ENCODE assay signal across 7 mouse cellular contexts in the genomic region with DNA sequence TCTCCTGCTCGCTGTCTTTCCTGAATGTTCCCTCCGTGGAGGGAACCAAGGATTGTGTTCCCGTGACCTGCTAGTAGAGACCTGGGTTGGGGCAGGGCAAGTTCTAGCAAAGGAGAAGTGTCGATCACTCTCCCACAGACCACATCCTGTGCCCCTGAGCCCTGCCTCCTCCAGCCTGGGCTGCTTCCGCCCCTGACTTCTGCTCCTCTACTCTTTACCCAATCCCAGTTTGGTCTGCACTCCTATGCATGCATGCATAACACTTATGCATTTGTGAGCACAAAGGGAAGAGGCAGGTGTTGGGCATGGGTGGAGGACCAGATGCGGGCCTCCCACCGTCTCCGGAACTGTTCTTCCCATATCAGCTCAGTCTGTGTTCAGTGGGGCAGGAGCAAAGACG. TPM values are rescaled to one million over a fixed set of nuclear protein-coding genes. Genes with fewer than 3 reads are reported as not detected.
DNase-seq lines count a peak whose midpoint lies in the region; ATAC-seq lines count a peak whose summit lies in the region.

No protein-coding gene starts in this region.

- H3K27ac ChIP-seq in limb, embryonic 15.5 days = peak overlapping the region; percentile 91
- H3K27ac ChIP-seq in midbrain, embryonic 15.5 days = 0 out of 2 replicates have a peak overlapping the region, but pooled peaks have one; percentile 20

- WGBS in limb, embryonic 15.5 days = 61% methylated on average over 9 of the region's 9 CpGs
- 72% methylated on average over 9 of the region's 9 CpGs for WGBS in midbrain, embryonic 15.5 days

- H3K4me3 ChIP-seq in limb, embryonic 15.5 days = no peak overlapping the region; the same call in 1 of the 2 replicates
- no peak overlapping the region for H3K4me3 ChIP-seq in midbrain, embryonic 15.5 days

- peak; percentile 61 for ATAC-seq in common myeloid progenitor, adult 5-6 weeks (replicated peaks; ENCODE audit: low read depth, poor library complexity, severe bottlenecking)
- ATAC-seq in limb, embryonic 15.5 days (ENCODE audit: insufficient number of reproducible peaks, low FRiP score, low TSS enrichment, low read depth) = no peak
- ATAC-seq in midbrain, embryonic 15.5 days (replicated peaks) = no peak

- H3K27me3 ChIP-seq in limb, embryonic 15.5 days = no peaks in the 10 kb centered on the region
- no peaks in the 10 kb centered on the region for H3K27me3 ChIP-seq in midbrain, embryonic 15.5 days (replicated peaks)

- H3K9ac ChIP-seq in limb, embryonic 15.5 days = no peak overlapping the region
- H3K9ac ChIP-seq in midbrain, embryonic 15.5 days = peak overlapping the region; percentile 90; the same call in 1 of the 2 replicates

- DNase-seq in ES-CJ7 (ENCODE audit: low read depth, low spot score) = peak; percentile 96
- DNase-seq in heart, postnatal 4 days = peak; percentile 41
- peak; percentile 93 for DNase-seq in thymus, postnatal 0 days (ENCODE audit: low spot score)
- DNase-seq in urinary bladder, postnatal 14 days (ENCODE audit: low spot score) = no peak

- peaks cover 44% of the 10 kb centered on the region for H3K4me1 ChIP-seq in limb, embryonic 15.5 days
- H3K4me1 ChIP-seq in midbrain, embryonic 15.5 days = peaks cover 43% of the 10 kb centered on the region

- no peaks in the 10 kb centered on the region for H3K9me3 ChIP-seq in limb, embryonic 15.5 days
- no peaks in the 10 kb centered on the region for H3K9me3 ChIP-seq in midbrain, embryonic 15.5 days

- H3K4me2 ChIP-seq in limb, embryonic 15.5 days = peak overlapping the region; percentile 88; the same call in 1 of the 2 replicates
- H3K4me2 ChIP-seq in midbrain, embryonic 15.5 days = peak overlapping the region; percentile 94

- H3K36me3 ChIP-seq in limb, embryonic 15.5 days = peaks cover 21% of the 10 kb centered on the region
- peaks cover 15% of the 10 kb centered on the region; the same call in 1 of the 2 replicates for H3K36me3 ChIP-seq in midbrain, embryonic 15.5 days (replicated peaks)

RNA-seq across cellular contexts. Expression of a gene that starts 2.2 kb away (rescaled TPM):
- 6.0 and 6.5 TPM in 2 replicates for total RNA-seq in common myeloid progenitor, adult 5-6 weeks (2017)
- 1 to 10 TPM; 4.8 to 6.6 TPM for total RNA-seq in heart, postnatal 4 days (2021)
- 8.0 and 8.5 TPM in 2 replicates for polyA plus RNA-seq in limb, embryonic 15.5 days (2015; fragmentation: Nextera tagmentation; extraction: Ambion mirVana)
- polyA plus RNA-seq in midbrain, embryonic 15.5 days (2015; fragmentation: Nextera tagmentation; extraction: Ambion mirVana) = 11.3 and 11.8 TPM in 2 replicates
- 16.7 and 20.8 TPM in 2 replicates for polyA plus RNA-seq in thymus, postnatal 0 days (2015; fragmentation: Nextera tagmentation; extraction: Ambion mirVana)

RNA-seq across cellular contexts. Expression of a gene that starts 2.2 kb away (rescaled TPM):
- 17.0 and 33.8 TPM in 2 replicates for total RNA-seq in common myeloid progenitor, adult 5-6 weeks (2017)
- total RNA-seq in heart, postnatal 4 days (2021) = 10 to 100 TPM; 19.2 to 21.6 TPM
- 32.8 and 34.1 TPM in 2 replicates for polyA plus RNA-seq in limb, embryonic 15.5 days (2015; fragmentation: Nextera tagmentation; extraction: Ambion mirVana)
- polyA plus RNA-seq in midbrain, embryonic 15.5 days (2015; fragmentation: Nextera tagmentation; extraction: Ambion mirVana) = 18.8 and 19.1 TPM in 2 replicates
- 201 and 205 TPM in 2 replicates for polyA plus RNA-seq in thymus, postnatal 0 days (2015; fragmentation: Nextera tagmentation; extraction: Ambion mirVana)

RNA-seq across cellular contexts. Expression of a gene that starts 2.4 kb away (rescaled TPM):
- not detected in 2 replicates for total RNA-seq in common myeloid progenitor, adult 5-6 weeks (2017)
- under 1 TPM; 0.21 to 0.25 TPM for total RNA-seq in heart, postnatal 4 days (2021)
- polyA plus RNA-seq in limb, embryonic 15.5 days (2015; fragmentation: Nextera tagmentation; extraction: Ambion mirVana) = 0.09 TPM in 1 of 2 replicates, not detected in the other
- polyA plus RNA-seq in midbrain, embryonic 15.5 days (2015; fragmentation: Nextera tagmentation; extraction: Ambion mirVana) = 0.13 and 0.17 TPM in 2 replicates
- polyA plus RNA-seq in thymus, postnatal 0 days (2015; fragmentation: Nextera tagmentation; extraction: Ambion mirVana) = 0.05 and 0.14 TPM in 2 replicates

RNA-seq across cellular contexts. Expression of a gene that starts 10.0 kb away (rescaled TPM):
- 5.6 and 9.3 TPM in 2 replicates for total RNA-seq in common myeloid progenitor, adult 5-6 weeks (2017)
- total RNA-seq in heart, postnatal 4 days (2021) = 1 to 10 TPM; 1.8 to 2.2 TPM
- polyA plus RNA-seq in limb, embryonic 15.5 days (2015; fragmentation: Nextera tagmentation; extraction: Ambion mirVana) = 4.8 and 6.0 TPM in 2 replicates
- 4.8 and 6.8 TPM in 2 replicates for polyA plus RNA-seq in midbrain, embryonic 15.5 days (2015; fragmentation: Nextera tagmentation; extraction: Ambion mirVana)
- polyA plus RNA-seq in thymus, postnatal 0 days (2015; fragmentation: Nextera tagmentation; extraction: Ambion mirVana) = 30.0 and 32.9 TPM in 2 replicates

RNA-seq across cellular contexts. Expression of a gene that starts 14.3 kb away (rescaled TPM):
- not detected in 2 replicates for total RNA-seq in common myeloid progenitor, adult 5-6 weeks (2017)
- total RNA-seq in heart, postnatal 4 days (2021) = not detected
- polyA plus RNA-seq in limb, embryonic 15.5 days (2015; fragmentation: Nextera tagmentation; extraction: Ambion mirVana) = 0.19 and 0.38 TPM in 2 replicates
- polyA plus RNA-seq in midbrain, embryonic 15.5 days (2015; fragmentation: Nextera tagmentation; extraction: Ambion mirVana) = 0.09 and 0.17 TPM in 2 replicates
- polyA plus RNA-seq in thymus, postnatal 0 days (2015; fragmentation: Nextera tagmentation; extraction: Ambion mirVana) = 0.09 TPM in 1 of 2 replicates, not detected in the other
